Mouse (Mus musculus): ENCODE measurements at regions not wholly inside any gene's neighbourhood (a gene's known extent, or its start where the extent isn't known, plus 50 kb on each side); places are given as distances from the start of the nearest gene placed in this dataset.

DNA sequence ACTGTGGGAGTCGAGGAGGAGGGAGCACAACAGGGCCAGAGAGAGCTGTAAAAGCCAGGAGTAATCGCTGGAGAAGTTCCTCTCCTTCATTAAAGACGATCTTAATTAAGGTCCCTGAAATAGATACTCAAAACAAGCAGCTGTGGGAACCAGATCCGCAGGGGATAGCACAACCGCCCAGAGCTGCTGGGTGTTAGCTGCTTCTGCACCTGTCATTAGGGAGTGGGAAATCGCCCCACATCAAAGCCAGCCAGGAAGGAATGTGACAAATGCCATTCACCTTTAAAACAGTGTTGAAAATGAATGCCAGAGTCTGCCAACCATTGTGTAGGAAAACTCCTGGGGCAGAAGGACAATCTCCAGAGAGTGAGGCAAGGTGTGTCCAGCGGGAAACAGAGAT lies 112.5 kb downstream of the Cyp26b1 start:
- ATAC-seq (ENCODE audit: low FRiP score, low TSS enrichment) = 0 out of 2 replicates have a peak, but pooled peaks have one; percentile 21
- Histone ChIP-seq H3K27ac (ENCODE audit: low read depth, low read length) (no peak overlapping the region), H3K36me3 (ENCODE audit: control insufficient read depth, insufficient read depth, low read length) (no peaks in the 10 kb centered on the region), H3K9ac (ENCODE audit: low read depth, low read length) (no peak overlapping the region), H3K4me3 (ENCODE audit: low read length) (no peak overlapping the region), H3K9me3 (ENCODE audit: control insufficient read depth, low read length) (no peaks in the 10 kb centered on the region), H3K27me3 (ENCODE audit: control insufficient read depth, insufficient read depth, low read length) (no peaks in the 10 kb centered on the region; the same call in 1 of the 2 replicates), H3K4me1 (ENCODE audit: control insufficient read depth, insufficient read depth, low read length) (peaks cover 11% of the 10 kb centered on the region), H3K4me2 (replicated peaks; ENCODE audit: low read depth, low read length) (no peak overlapping the region)
- 15% methylated on average over 7 of the region's 7 CpGs for WGBS

GRCm38 (mm10) chr6:84477072-84477471 lies 116.6 kb downstream of the Cyp26b1 start:
- peak; percentile 56; the same call in 1 of the 2 replicates for ATAC-seq (ENCODE audit: low FRiP score, low TSS enrichment)
- Histone ChIP-seq H3K4me3 (ENCODE audit: low read length) (no peak overlapping the region), H3K27ac (ENCODE audit: low read depth, low read length) (no peak overlapping the region), H3K4me1 (ENCODE audit: control insufficient read depth, insufficient read depth, low read length) (peaks cover 11% of the 10 kb centered on the region), H3K9me3 (ENCODE audit: control insufficient read depth, low read length) (no peaks in the 10 kb centered on the region), H3K9ac (ENCODE audit: low read depth, low read length) (no peak overlapping the region), H3K4me2 (replicated peaks; ENCODE audit: low read depth, low read length) (no peak overlapping the region), H3K27me3 (ENCODE audit: control insufficient read depth, insufficient read depth, low read length) (no peaks in the 10 kb centered on the region), H3K36me3 (ENCODE audit: control insufficient read depth, insufficient read depth, low read length) (no peaks in the 10 kb centered on the region)
- 12% methylated on average over 6 of the region's 6 CpGs for WGBS

DNA sequence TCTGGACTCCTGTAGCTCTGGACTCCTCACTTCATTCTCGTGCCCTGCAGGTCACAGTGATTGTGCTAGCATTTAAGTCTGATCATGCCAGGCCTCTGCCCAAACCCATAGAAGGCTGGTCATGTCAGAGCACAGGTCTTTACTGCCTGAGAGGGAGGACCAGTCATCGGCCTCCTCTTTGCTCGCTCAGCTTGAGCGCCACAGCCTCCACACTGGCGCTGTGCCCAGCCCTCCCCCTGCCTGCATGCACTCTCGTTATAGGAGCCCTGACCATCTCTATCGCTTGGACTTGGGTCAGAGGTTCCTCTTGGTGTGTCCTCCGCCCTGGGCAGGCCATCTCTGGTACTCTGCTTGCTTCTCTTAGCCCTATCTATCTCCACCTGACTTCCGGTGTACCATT lies 117.2 kb downstream of the Cyp26b1 start:
- H3K4me1 ChIP-seq (ENCODE audit: control insufficient read depth, insufficient read depth, low read length) = peaks cover 11% of the 10 kb centered on the region
- peak; percentile 54; the same call in 1 of the 2 replicates for ATAC-seq (ENCODE audit: low FRiP score, low TSS enrichment)
- no peaks in the 10 kb centered on the region for H3K9me3 ChIP-seq (ENCODE audit: control insufficient read depth, low read length)
- no peak overlapping the region for H3K27ac ChIP-seq (ENCODE audit: low read depth, low read length)
- no peaks in the 10 kb centered on the region for H3K27me3 ChIP-seq (ENCODE audit: control insufficient read depth, insufficient read depth, low read length)
- no peak overlapping the region for H3K4me3 ChIP-seq (ENCODE audit: low read length)
- 35% methylated on average over 9 of the region's 9 CpGs for WGBS
- no peak overlapping the region for H3K9ac ChIP-seq (ENCODE audit: low read depth, low read length)
- no peaks in the 10 kb centered on the region for H3K36me3 ChIP-seq (ENCODE audit: control insufficient read depth, insufficient read depth, low read length)
- H3K4me2 ChIP-seq (replicated peaks; ENCODE audit: low read depth, low read length) = no peak overlapping the region

DNA sequence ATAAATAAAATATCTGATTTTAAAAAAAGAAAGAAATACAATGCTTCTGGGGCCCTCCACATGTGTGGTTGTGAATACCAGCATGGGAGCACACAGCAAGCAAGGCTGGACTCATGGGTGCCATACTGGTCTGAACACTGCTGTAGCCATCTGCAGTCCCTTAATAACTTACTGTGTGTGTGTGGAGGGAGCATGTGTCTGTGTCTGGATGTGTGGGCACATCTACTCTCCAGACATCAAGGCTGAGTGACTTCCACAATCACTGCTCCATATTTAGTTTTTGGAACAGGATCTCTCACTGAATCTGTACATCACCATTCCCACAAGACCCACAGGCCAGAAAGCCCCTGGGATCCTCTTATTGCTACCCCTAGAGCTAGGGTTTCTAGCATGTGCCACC lies 118.9 kb downstream of the Cyp26b1 start:
- ATAC-seq (ENCODE audit: low FRiP score, low TSS enrichment) = no peak
- no peaks in the 10 kb centered on the region for H3K36me3 ChIP-seq (ENCODE audit: control insufficient read depth, insufficient read depth, low read length)
- no peaks in the 10 kb centered on the region for H3K9me3 ChIP-seq (ENCODE audit: control insufficient read depth, low read length)
- no peak overlapping the region for H3K4me3 ChIP-seq (ENCODE audit: low read length)
- no peak overlapping the region for H3K27ac ChIP-seq (ENCODE audit: low read depth, low read length)
- peaks cover 11% of the 10 kb centered on the region for H3K4me1 ChIP-seq (ENCODE audit: control insufficient read depth, insufficient read depth, low read length)
- no peaks in the 10 kb centered on the region for H3K27me3 ChIP-seq (ENCODE audit: control insufficient read depth, insufficient read depth, low read length)
- H3K4me2 ChIP-seq (replicated peaks; ENCODE audit: low read depth, low read length) = no peak overlapping the region
- no peak overlapping the region for H3K9ac ChIP-seq (ENCODE audit: low read depth, low read length)

DNA sequence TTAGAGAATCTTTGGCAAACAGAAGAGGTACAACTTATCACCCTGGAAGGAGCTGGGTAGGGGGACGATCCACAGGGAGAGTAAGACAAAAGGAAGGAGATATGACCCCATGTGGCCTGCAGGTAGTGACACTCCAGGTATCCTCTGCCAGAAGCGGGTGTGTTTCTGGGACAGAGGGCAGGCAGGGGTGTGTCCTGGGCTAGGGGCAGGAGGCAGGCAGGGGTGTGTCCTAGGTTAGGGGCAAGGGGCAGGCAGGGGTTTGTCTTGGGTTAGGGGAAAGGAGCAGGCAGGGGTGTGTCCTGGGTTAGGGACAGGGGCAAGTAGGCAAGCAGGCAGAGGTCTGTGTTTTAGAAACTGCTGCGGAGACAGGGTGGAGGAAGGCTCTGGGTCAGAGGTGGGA lies 120.5 kb downstream of the Cyp26b1 start:
- Histone ChIP-seq H3K4me2 (replicated peaks; ENCODE audit: low read depth, low read length) (no peak overlapping the region), H3K9ac (ENCODE audit: low read depth, low read length) (no peak overlapping the region), H3K4me3 (ENCODE audit: low read length) (no peak overlapping the region), H3K36me3 (ENCODE audit: control insufficient read depth, insufficient read depth, low read length) (no peaks in the 10 kb centered on the region), H3K27me3 (ENCODE audit: control insufficient read depth, insufficient read depth, low read length) (no peaks in the 10 kb centered on the region), H3K4me1 (ENCODE audit: control insufficient read depth, insufficient read depth, low read length) (peaks cover 11% of the 10 kb centered on the region), H3K9me3 (ENCODE audit: control insufficient read depth, low read length) (no peaks in the 10 kb centered on the region), H3K27ac (ENCODE audit: low read depth, low read length) (no peak overlapping the region)
- 68% methylated on average over 3 of the region's 3 CpGs for WGBS
- ATAC-seq (ENCODE audit: low FRiP score, low TSS enrichment) = no peak

DNA sequence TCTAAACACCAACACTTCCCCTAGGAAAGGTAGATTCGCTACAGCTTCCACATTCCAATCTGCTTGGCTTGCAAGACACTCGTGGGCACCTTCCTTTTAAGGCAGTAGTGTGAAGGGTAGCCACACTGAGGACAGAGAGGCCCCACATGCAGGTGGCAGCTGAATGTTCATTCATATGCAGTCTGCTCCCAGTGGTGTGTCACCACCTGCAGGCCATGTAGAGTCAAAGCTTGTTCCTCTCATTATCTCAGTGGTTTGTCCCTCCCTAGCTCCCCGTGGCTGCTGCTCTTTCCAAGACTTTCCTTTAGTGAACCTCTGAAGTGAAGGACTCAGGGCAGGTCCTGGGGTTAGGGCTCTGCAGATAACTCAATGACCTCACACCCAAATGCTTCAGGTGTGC lies 121.4 kb downstream of the Cyp26b1 start:
- H3K27me3 ChIP-seq (ENCODE audit: control insufficient read depth, insufficient read depth, low read length) = no peaks in the 10 kb centered on the region
- peaks cover 11% of the 10 kb centered on the region for H3K4me1 ChIP-seq (ENCODE audit: control insufficient read depth, insufficient read depth, low read length)
- H3K27ac ChIP-seq (ENCODE audit: low read depth, low read length) = no peak overlapping the region
- H3K4me3 ChIP-seq (ENCODE audit: low read length) = no peak overlapping the region
- H3K36me3 ChIP-seq (ENCODE audit: control insufficient read depth, insufficient read depth, low read length) = no peaks in the 10 kb centered on the region
- no peaks in the 10 kb centered on the region for H3K9me3 ChIP-seq (ENCODE audit: control insufficient read depth, low read length)
- H3K4me2 ChIP-seq (replicated peaks; ENCODE audit: low read depth, low read length) = no peak overlapping the region
- WGBS = 40% methylated on average over 3 of the region's 3 CpGs
- ATAC-seq (ENCODE audit: low FRiP score, low TSS enrichment) = no peak
- H3K9ac ChIP-seq (ENCODE audit: low read depth, low read length) = no peak overlapping the region

GRCm38 (mm10) chr6:84467319-84467718 lies 126.4 kb downstream of the Cyp26b1 start:
- no peaks in the 10 kb centered on the region for H3K36me3 ChIP-seq (ENCODE audit: control insufficient read depth, insufficient read depth, low read length)
- H3K9me3 ChIP-seq (ENCODE audit: control insufficient read depth, low read length) = no peaks in the 10 kb centered on the region
- H3K27ac ChIP-seq (ENCODE audit: low read depth, low read length) = no peak overlapping the region
- no peak overlapping the region for H3K4me2 ChIP-seq (replicated peaks; ENCODE audit: low read depth, low read length)
- H3K4me1 ChIP-seq (ENCODE audit: control insufficient read depth, insufficient read depth, low read length) = no peaks in the 10 kb centered on the region
- ATAC-seq (ENCODE audit: low FRiP score, low TSS enrichment) = no peak
- H3K9ac ChIP-seq (ENCODE audit: low read depth, low read length) = no peak overlapping the region
- 88% methylated on average over 3 of the region's 3 CpGs for WGBS
- peaks cover 6% of the 10 kb centered on the region; the same call in 1 of the 2 replicates for H3K27me3 ChIP-seq (ENCODE audit: control insufficient read depth, insufficient read depth, low read length)
- no peak overlapping the region for H3K4me3 ChIP-seq (ENCODE audit: low read length)

DNA sequence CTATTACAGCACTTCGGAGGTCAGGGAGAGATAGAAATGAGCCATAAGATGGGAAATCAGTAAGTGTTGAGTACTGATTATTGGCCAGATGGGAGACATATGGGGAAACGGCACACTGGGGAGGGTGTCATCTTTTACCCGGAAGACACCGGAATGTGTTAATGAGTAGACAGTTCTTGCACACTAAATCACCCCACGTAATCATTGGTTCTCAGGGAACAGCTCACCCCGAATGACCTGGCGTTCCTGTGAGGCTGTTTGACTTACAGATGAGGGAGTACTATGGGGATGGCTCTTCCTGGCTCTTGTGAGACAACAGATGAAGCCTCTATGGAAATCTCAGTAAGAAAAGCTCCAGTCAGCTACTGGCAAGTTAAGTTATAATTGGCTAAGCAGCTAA lies 127.5 kb downstream of the Cyp26b1 start:
- no peaks in the 10 kb centered on the region for H3K36me3 ChIP-seq (ENCODE audit: control insufficient read depth, insufficient read depth, low read length)
- H3K27ac ChIP-seq (ENCODE audit: low read depth, low read length) = no peak overlapping the region
- 40% methylated on average over 7 of the region's 7 CpGs for WGBS
- H3K9ac ChIP-seq (ENCODE audit: low read depth, low read length) = no peak overlapping the region
- H3K9me3 ChIP-seq (ENCODE audit: control insufficient read depth, low read length) = no peaks in the 10 kb centered on the region
- no peak for ATAC-seq (ENCODE audit: low FRiP score, low TSS enrichment)
- H3K4me1 ChIP-seq (ENCODE audit: control insufficient read depth, insufficient read depth, low read length) = no peaks in the 10 kb centered on the region
- H3K27me3 ChIP-seq (ENCODE audit: control insufficient read depth, insufficient read depth, low read length) = peaks cover 6% of the 10 kb centered on the region; the same call in 1 of the 2 replicates
- no peak overlapping the region for H3K4me2 ChIP-seq (replicated peaks; ENCODE audit: low read depth, low read length)
- no peak overlapping the region for H3K4me3 ChIP-seq (ENCODE audit: low read length)

GRCm38 (mm10) chr6:84465596-84465995 lies 128.1 kb downstream of the Cyp26b1 start:
- 90% methylated on average over 5 of the region's 5 CpGs for WGBS
- peaks cover 9% of the 10 kb centered on the region; the same call in 1 of the 2 replicates for H3K27me3 ChIP-seq (ENCODE audit: control insufficient read depth, insufficient read depth, low read length)
- no peaks in the 10 kb centered on the region for H3K4me1 ChIP-seq (ENCODE audit: control insufficient read depth, insufficient read depth, low read length)
- no peaks in the 10 kb centered on the region for H3K9me3 ChIP-seq (ENCODE audit: control insufficient read depth, low read length)
- no peaks in the 10 kb centered on the region for H3K36me3 ChIP-seq (ENCODE audit: control insufficient read depth, insufficient read depth, low read length)
- H3K27ac ChIP-seq (ENCODE audit: low read depth, low read length) = no peak overlapping the region
- H3K9ac ChIP-seq (ENCODE audit: low read depth, low read length) = no peak overlapping the region
- no peak overlapping the region for H3K4me2 ChIP-seq (replicated peaks; ENCODE audit: low read depth, low read length)
- no peak overlapping the region for H3K4me3 ChIP-seq (ENCODE audit: low read length)
- ATAC-seq (ENCODE audit: low FRiP score, low TSS enrichment) = no peak

Data from kidney, embryonic 14.5 days (tissue).